Mouse (Mus musculus) liver, embryonic 14 days (tissue): Measurements from ENCODE around the gene Snrpd3. TPM values are rescaled to one million over a fixed set of nuclear protein-coding genes. Genes with fewer than 3 reads are reported as not detected.

ENCODE experiments used
- polyA plus RNA-seq: library from polyadenylated mRNA; depleted of rRNA; stranded (reverse); fragments of >200 nt; gene quantifications from 2 replicates; pipeline ENCODE4 v1.2.3, GENCODE M21; 2012; rRNA removed

Snrpd3 gene
- 66.4 and 69.6 TPM in 2 replicates for polyA plus RNA-seq

GRCm38 (mm10) chr10:75517073-75517757 is at the start of gene Snrpd3:
Gene Snrpd3, plus strand, starts transcription at chr10:75517551.

GRCm38 (mm10) chr10:75517758-75518143 is 400 bp downstream of the Snrpd3 start, which contains the start of gene Gucd1:
Gene Gucd1, minus strand, starts transcription at chr10:75517972.

DNA sequence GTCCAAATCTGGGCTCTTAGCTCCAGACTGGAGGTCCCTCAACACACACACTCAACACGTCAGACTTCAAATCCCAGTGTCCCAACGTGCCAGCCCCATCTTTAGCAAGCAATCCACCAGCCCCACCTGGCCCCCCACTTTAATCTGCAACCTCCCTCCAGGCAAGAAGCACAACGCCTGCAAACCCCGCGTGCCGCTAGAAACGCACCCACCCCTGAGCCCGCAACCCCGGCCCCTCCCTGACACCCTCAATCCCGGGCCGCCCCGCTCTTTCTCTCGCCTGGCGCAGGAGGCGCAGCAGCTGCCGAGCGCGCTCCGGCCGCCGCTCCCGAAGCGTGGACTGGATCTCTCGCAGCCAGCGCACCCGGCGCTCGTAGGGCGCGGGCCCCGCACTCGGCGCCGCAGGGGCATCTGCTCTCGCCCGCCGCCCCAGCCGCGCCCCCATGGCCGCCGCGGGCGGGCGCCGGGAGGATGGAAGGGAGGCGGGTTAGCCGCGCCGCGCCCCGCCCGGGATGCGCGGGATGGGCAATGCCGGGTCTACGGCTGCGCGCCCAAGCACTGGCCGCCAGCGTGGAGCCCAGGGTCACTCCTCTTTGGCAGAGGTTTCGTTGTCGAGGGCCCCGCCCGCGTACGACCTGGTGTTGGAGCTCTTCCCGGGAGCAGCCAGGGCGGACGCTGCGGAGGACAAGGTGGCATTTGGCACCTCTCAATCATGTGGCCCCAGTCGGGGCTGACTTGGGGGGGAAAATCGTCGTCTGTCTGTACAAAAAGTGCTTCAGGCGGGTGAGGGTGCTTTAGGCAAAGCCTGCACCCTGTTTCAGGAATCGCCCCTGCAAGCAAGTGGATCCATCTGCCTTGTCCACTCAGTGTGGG is 42.6 kb downstream of the Snrpd3 start, which contains the start of gene Lrrc75b:
Gene Lrrc75b, minus strand, starts transcription at position 655 of the 873 bp plus-strand sequence.

GRCm38 (mm10) chr10:75561071-75561654 is 43.8 kb downstream of the Snrpd3 start, which contains the start of gene Ggt1:
Gene Ggt1, plus strand, starts transcription at chr10:75561604.

Other genes starting within 250 kb of the Snrpd3 start
- gene Adora2a, start 200.7 kb upstream of the Snrpd3 start, polyA plus RNA-seq, result 1.5 and 1.7 TPM in 2 replicates
- 7.2 and 9.0 TPM in 2 replicates for gene Upb1, start 116.4 kb upstream of the Snrpd3 start, polyA plus RNA-seq
- 32.2 and 39.4 TPM in 2 replicates for gene Gucd1, start 421 bp downstream of the Snrpd3 start, polyA plus RNA-seq
- gene Lrrc75b, start 42.8 kb downstream of the Snrpd3 start, polyA plus RNA-seq, result 0.02 and 0.07 TPM in 2 replicates
- 3.9 and 4.7 TPM in 2 replicates for gene Ggt1, start 44.1 kb downstream of the Snrpd3 start, polyA plus RNA-seq
- 0.52 TPM in 2 replicates for gene Ggt5, start 71.8 kb downstream of the Snrpd3 start, polyA plus RNA-seq
- 0.94 and 1.1 TPM in 2 replicates for gene Susd2, start 126.5 kb downstream of the Snrpd3 start, polyA plus RNA-seq
- 8.7 and 12.0 TPM in 2 replicates for gene Cabin1, start 246.8 kb downstream of the Snrpd3 start, polyA plus RNA-seq